Mouse (Mus musculus): ENCODE data around the gene Rnf141.

GRCm38 (mm10) chr7:110818206-110818605 is 26.1 kb downstream of the Rnf141 start:
- no peak; the same call in 1 of the 2 replicates for TF ChIP-seq CTCF (IDR thresholded peaks at IDR 0.05)
- no peak for TF ChIP-seq EP300 (IDR thresholded peaks at IDR 0.05)
